Mouse (Mus musculus): ENCODE results near the gene Fsd2. TPM values are rescaled to one million over a fixed set of nuclear protein-coding genes. Genes with fewer than 3 reads are reported as not detected.

The Fsd2 gene
- total RNA-seq, 2 experiments from 2014 or later, result 0.66 to 6.2 TPM

Other genes with a start within 250 kb of the Fsd2 start
- gene Rps17, start 221.7 kb downstream of the Fsd2 start, total RNA-seq (2021), result 1,000 to 10,000 TPM; 1,108 to 1,124 TPM
- 10 to 100 TPM; 35.5 to 38.4 TPM for gene Cpeb1, start 111.5 kb downstream of the Fsd2 start, total RNA-seq (2021)
- 10 to 100 TPM in 1 of 2 experiments, 1 to 10 TPM in 1; 9.8 to 12.3 TPM for gene Ap3b2, start 73.0 kb downstream of the Fsd2 start, total RNA-seq (2021)
- not detected for gene BC048679, start 68.7 kb downstream of the Fsd2 start, total RNA-seq (2021)
- 10 to 100 TPM; 18.9 to 20.1 TPM for gene Whamm, start 4.3 kb upstream of the Fsd2 start, total RNA-seq (2021)
- 1 to 10 TPM; 1.7 to 4.9 TPM for gene Homer2, start 140.6 kb upstream of the Fsd2 start, total RNA-seq (2021)
- gene Ramac, start 196.0 kb upstream of the Fsd2 start, total RNA-seq (2021), result 10 to 100 TPM; 34.7 to 44.7 TPM
- gene 3110040N11Rik, start 222.5 kb upstream of the Fsd2 start, total RNA-seq (2021), result 10 to 100 TPM; 30.4 to 43.2 TPM